Mouse (Mus musculus) common myeloid progenitor, adult 5-6 weeks (primary cell): Measurements from ENCODE around the gene Grasp. TPM values are rescaled to one million over a fixed set of nuclear protein-coding genes. Genes with fewer than 3 reads are reported as not detected.

Experiments
- ATAC-seq: replicated peaks from 2 replicates; pipeline ENCODE4 v1.8.0; 2016; ENCODE audit warnings: low read depth, mild to moderate bottlenecking, moderate TSS enrichment, inconsistent platforms; ENCODE audit not compliant: poor library complexity, severe bottlenecking
- total RNA-seq: library from RNA; stranded (forward); fragments of 200-1000, 187-1606 nt; gene quantifications from 2 replicates; pipeline ENCODE4 v1.2.3, GENCODE M21; 2017

Gene Grasp
- total RNA-seq, 1 experiment from 2014 or later: 2.1 TPM

GRCm38 (mm10) chr15:101244012-101244411 is 20.0 kb downstream of the Grasp start:
- peak; percentile 37 for ATAC-seq

GRCm38 (mm10) chr15:101246231-101247154 is 22.5 kb downstream of the Grasp start:
- ATAC-seq: peak; percentile 89

- no peak for ATAC-seq
These were observed 23.1 kb downstream of the Grasp start for GRCm38 (mm10) chr15:101247155-101247498.

- ATAC-seq: peak; percentile 43
These were observed 24.2 kb downstream of the Grasp start for GRCm38 (mm10) chr15:101248029-101248710.

GRCm38 (mm10) chr15:101250220-101250800 is 26.3 kb downstream of the Grasp start:
- ATAC-seq: no peak

- ATAC-seq: no peak
These were observed 27.9 kb downstream of the Grasp start for GRCm38 (mm10) chr15:101251930-101252329.

GRCm38 (mm10) chr15:101252614-101253013 is 28.6 kb downstream of the Grasp start:
- ATAC-seq: no peak

DNA sequence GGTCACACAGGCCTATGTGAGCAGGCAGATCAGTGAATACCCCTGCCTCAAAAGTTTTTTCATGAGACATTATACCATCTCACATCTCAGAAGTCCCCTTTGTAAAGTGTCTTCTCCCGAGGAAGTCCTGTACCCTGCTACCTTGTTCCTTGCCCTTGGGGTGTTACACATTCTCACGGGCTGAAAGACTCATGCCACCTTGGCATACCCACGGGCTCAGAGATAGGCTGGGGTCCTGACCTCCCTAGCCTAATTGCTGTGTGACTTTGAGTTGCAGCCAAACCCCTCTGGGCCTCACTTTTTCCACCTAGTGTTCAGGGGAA is 29.5 kb downstream of the Grasp start:
- no peak for ATAC-seq

- ATAC-seq: peak; percentile 52
These were observed 30.2 kb downstream of the Grasp start, which contains the start of gene Nr4a1 for GRCm38 (mm10) chr15:101253886-101254795. Nr4a1 (plus strand) TSS chr15:101254269.

- peak; percentile 26 for ATAC-seq
These were observed 32.0 kb downstream of the Grasp start for GRCm38 (mm10) chr15:101255842-101256462.

DNA sequence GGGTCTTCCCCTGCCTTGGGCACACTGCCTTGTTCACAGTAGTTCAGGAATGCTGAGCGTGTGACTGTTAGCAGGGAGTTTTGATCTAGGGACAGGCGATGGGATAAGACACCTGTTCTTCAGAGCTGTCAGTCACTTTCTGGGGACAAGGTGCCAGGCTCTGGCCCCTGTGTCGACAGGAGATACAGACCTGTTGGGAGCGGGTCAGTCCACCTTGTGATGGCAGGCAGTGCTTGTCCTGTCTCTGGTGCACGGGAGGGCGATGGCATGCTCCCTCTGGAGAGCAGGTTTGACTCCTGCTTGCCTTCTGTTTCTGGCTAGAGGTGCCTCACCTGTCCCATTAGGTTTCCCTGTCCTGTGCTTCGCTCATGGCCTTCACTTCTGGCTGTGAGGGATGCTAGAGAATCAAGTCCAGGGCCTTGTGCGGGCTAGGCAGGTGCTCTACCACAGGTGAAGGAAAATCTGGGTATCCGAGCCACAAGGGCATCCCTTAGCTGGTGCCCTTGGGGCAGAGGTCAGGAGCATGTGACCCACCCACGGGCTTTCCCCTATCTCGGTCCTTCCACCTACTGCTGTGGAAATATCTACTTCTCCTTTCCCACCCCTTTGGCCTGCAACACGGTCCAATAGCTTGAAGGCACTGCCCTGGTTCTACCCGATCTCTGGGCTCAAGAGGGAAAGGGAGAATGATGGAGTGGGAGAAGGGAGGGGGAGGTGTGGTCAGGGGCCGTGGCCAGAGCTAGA is 32.6 kb downstream of the Grasp start:
- ATAC-seq: no peak

- ATAC-seq: no peak
These were observed 34.4 kb downstream of the Grasp start for GRCm38 (mm10) chr15:101258420-101258819.

- no peak for ATAC-seq
These were observed 35.9 kb downstream of the Grasp start for GRCm38 (mm10) chr15:101259922-101260321.

- ATAC-seq: no peak
These were observed 36.4 kb downstream of the Grasp start for GRCm38 (mm10) chr15:101260387-101260786.

DNA sequence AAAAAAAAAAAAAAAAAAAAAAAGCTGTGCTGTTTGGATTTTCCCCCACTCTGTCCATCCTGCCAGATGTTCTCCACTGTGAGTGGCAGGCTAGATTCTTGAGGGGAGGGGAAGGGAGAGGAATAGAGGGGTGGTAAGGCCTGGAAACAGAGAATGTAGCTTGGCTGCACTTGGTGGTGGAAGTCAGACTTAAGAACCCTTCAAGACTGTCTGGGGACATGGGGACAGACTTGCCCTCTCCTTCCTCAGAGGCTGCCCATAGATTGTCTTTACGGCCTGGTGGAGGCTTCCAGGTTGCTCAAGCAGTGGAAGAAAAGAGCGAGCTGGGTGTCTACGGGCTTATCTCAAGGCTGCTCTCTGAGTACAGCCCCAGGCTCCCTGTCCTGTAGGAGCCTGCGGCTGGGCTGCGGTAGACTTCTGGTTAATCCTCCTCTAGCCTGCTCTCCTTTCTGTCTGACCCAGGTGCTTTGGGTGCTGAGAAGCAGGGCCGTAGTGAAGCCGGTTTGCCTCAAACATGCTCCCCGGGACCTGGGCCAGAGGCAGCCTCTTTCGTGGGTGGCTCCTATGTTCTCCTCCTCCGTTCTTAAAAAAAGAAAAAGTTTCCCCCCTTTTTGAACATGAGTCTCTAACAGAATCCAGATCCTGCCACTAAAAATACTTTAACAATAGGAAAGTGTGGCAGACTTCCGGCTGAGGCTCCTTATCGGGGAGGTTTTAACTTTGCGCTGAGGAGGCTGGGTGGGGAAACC is 37.1 kb downstream of the Grasp start:
- ATAC-seq: peak; percentile 17; the same call in 1 of the 2 replicates

GRCm38 (mm10) chr15:101262502-101262901 is 38.5 kb downstream of the Grasp start:
- ATAC-seq: peak; percentile 55

DNA sequence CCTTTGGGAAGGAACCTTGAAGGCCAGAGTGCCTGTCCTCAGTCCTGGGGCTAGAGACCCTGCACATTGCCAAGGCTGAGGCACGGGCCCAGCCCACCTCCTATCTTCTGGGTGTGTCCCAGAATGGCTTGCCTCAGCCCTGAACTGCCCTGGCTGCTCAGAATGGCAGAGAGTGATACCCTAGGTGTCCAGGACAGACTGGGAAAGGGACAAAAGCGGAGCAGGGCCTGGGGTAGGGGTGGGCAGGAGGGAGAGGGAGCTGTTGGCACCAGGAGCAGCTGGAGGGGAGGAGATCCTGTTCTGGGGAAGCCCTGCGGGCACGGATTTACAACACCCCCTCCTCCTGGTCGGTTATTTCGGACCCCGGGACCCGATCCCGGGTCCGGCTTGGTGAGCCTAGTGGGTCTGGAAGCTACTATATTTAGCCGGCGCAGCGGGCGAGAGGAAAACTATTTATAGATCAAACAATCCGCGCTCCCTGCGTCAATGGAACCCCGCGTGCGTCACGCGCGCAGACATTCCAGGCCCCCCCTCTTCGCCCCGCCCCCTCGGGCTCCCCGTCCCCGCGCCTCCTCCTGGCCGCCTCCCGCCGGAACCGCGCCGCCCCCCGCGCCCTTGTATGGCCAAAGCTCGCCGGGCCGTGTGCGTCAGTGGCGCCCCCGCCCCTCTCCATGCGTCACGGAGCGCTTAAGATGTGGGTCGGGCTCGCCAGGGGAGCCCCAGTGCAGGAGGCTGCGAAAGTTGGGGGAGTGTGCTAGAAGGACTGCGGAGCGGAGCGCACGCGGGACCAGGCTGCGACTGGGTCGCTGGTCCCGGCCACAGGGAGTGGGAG is 42.4 kb downstream of the Grasp start:
- peak; percentile 64 for ATAC-seq
